Mouse (Mus musculus): ENCODE measurements around the gene 9530068E07Rik. TPM values are rescaled to one million over a fixed set of nuclear protein-coding genes. Genes with fewer than 3 reads are reported as not detected.
"Not testable (repeated sequence)": the region's sequence is repeated elsewhere in the genome, so short reads cannot be mapped to it uniquely, and the experiment has no call there.

The 9530068E07Rik gene
- polyA plus RNA-seq, 1 experiment = 49.6 TPM

DNA sequence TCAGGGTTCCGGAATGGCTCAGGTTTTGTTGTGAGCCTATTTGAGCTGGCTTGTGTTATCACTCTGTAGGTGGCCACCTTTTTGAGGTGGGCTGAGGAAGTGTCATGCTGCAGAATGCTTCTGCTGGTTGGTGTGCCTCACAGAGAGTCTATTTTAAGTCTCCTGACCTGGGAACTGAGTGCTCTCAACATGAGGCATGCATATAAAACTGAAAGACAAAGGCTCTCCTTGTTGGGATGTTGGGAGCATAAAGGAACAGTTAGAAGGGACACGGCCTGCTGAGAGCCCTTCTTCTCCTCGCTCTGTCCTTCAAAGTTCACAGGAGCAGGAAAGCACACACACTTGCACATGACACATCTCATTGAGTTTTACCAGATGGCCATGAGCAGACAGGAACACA lies 9.3 kb upstream of the 9530068E07Rik start:
- no peak for TF ChIP-seq POLR2A (IDR thresholded peaks at IDR 0.05; ENCODE audit: low read depth, low read length)
- TF ChIP-seq CTCF (IDR thresholded peaks at IDR 0.05; ENCODE audit: extremely low read depth, insufficient read depth, insufficient read length, insufficient replicate concordance) = no peak
- H3K4me1 ChIP-seq (ENCODE audit: control insufficient read depth, insufficient read depth, insufficient read length) = no peaks in the 10 kb centered on the region
- peaks cover 16% of the 10 kb centered on the region for H3K36me3 ChIP-seq (ENCODE audit: control insufficient read depth, insufficient read depth, low read length)
- H3K4me3 ChIP-seq (ENCODE audit: extremely low read depth, insufficient read depth, insufficient read length) = no peak overlapping the region
- no peak for DNase-seq (ENCODE audit: low read depth in 1 of 2, low spot score in 2 of 2)
- H3K27ac ChIP-seq (ENCODE audit: insufficient read depth, low read length) = no peak overlapping the region
- H3K27me3 ChIP-seq (ENCODE audit: control insufficient read depth, insufficient read depth, low read length) = no peaks in the 10 kb centered on the region
- WGBS = 97% methylated on average over 3 of the region's 3 CpGs

DNA sequence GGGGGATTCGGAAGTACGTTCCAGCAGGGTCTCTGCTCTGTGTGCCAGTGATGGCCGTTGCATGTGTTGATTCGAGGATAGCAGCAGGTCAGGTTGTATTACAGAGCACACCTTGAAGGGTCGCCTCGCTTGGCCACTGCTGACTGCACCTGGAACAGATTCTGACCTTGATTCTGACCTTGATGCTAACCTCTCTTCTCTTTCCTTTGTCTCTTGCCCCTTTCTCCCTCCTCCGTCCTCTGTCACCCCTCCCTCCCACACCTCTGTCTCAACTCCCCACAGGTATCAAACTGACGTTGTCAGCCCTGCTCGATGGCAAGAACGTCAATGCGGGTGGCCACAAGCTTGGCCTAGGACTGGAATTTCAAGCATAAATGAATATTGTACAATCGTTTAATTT lies 8.1 kb upstream of the 9530068E07Rik start:
- Histone ChIP-seq H3K4me3 (ENCODE audit: extremely low read depth, insufficient read depth, insufficient read length) (no peak overlapping the region), H3K27me3 (ENCODE audit: control insufficient read depth, insufficient read depth, low read length) (no peaks in the 10 kb centered on the region), H3K36me3 (ENCODE audit: control insufficient read depth, insufficient read depth, low read length) (peaks cover 16% of the 10 kb centered on the region), H3K27ac (ENCODE audit: insufficient read depth, low read length) (no peak overlapping the region), H3K4me1 (ENCODE audit: control insufficient read depth, insufficient read depth, insufficient read length) (no peaks in the 10 kb centered on the region)
- WGBS = 94% methylated on average over 12 of the region's 12 CpGs
- TF ChIP-seq POLR2A (IDR thresholded peaks at IDR 0.05; ENCODE audit: low read depth, low read length) (no peak), CTCF (IDR thresholded peaks at IDR 0.05; ENCODE audit: extremely low read depth, insufficient read depth, insufficient read length, insufficient replicate concordance) (no peak)
- DNase-seq (ENCODE audit: low read depth in 1 of 2, low spot score in 2 of 2) = no peak

DNA sequence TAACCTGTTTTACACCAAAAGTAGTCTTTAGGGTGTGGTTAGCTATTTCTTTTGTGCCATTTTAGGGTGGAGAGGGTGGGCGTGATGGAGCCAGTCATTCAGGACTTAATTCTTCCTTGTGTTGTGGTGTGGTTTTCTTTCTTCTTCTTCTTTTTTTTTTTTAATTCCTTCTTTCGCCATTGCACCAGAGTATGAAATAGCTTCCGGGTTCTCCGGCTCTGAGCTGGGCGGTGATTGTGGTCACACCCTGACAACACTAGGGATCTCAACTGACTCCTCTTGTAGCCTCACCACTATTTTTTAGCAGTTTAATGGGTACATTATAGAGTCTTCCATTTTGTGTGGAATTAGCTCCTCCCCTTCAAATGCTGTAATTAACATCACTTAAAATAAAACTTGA lies 7.2 kb upstream of the 9530068E07Rik start:
- H3K36me3 ChIP-seq (ENCODE audit: control insufficient read depth, insufficient read depth, low read length) = peaks cover 16% of the 10 kb centered on the region

DNA sequence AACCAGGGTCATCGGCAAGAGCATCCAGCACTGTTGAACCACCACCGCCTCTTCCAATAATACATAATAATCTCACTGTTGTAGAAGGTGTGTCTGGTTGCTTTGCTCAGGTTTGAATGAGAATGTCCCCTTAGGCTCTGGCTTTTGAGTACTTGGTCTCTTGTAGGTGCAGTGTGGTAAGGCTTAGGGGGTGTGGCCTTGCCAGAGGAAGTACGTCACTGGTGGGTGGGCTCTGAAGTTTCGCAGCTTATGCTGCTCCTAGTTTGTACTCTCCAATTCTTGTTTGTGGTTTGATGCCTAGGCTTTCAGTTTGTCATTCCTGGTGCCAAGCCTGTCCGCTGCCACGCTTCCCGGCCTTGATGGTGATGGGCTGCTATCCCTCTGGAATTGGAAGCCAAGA lies 6.3 kb upstream of the 9530068E07Rik start:
- Histone ChIP-seq H3K4me1 (ENCODE audit: control insufficient read depth, insufficient read depth, insufficient read length) (no peaks in the 10 kb centered on the region), H3K4me3 (ENCODE audit: extremely low read depth, insufficient read depth, insufficient read length) (no peak overlapping the region), H3K27me3 (ENCODE audit: control insufficient read depth, insufficient read depth, low read length) (no peaks in the 10 kb centered on the region), H3K27ac (ENCODE audit: insufficient read depth, low read length) (no peak overlapping the region), H3K36me3 (ENCODE audit: control insufficient read depth, insufficient read depth, low read length) (peaks cover 14% of the 10 kb centered on the region)
- no peak for DNase-seq (ENCODE audit: low read depth in 1 of 2, low spot score in 2 of 2)
- no peak for TF ChIP-seq POLR2A (IDR thresholded peaks at IDR 0.05; ENCODE audit: low read depth, low read length)
- no peak for TF ChIP-seq CTCF (IDR thresholded peaks at IDR 0.05; ENCODE audit: extremely low read depth, insufficient read depth, insufficient read length, insufficient replicate concordance)
- 91% methylated on average over 7 of the region's 7 CpGs for WGBS

More for the DNA sequence above, 7.2 kb upstream of the 9530068E07Rik start:
- not testable (repeated sequence) for H3K27ac ChIP-seq (ENCODE audit: insufficient read depth, low read length); H3K27me3 ChIP-seq (ENCODE audit: control insufficient read depth, insufficient read depth, low read length); DNase-seq (ENCODE audit: low read depth in 1 of 2, low spot score in 2 of 2); H3K4me3 ChIP-seq (ENCODE audit: extremely low read depth, insufficient read depth, insufficient read length); H3K4me1 ChIP-seq (ENCODE audit: control insufficient read depth, insufficient read depth, insufficient read length)
- WGBS = 84% methylated on average over 5 of the region's 5 CpGs

DNA sequence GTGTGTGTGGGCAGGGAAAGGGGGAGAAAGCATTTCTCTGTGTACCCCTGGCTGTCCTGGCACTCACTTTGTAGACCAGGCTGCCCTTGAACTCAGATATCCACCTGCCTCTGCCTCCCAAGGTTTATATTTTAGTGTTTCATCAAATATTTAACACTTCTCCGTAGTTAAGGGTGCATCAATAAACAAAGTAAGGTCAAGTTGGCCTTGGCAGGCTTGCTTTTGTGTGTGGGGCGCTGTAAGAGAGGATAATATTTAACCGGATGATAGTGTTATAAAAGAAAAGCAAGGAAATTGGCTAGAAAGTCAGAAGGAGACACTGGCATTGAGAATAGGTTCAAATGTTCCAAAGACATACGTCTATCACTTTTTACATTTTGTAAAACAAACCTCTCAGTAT lies 1.7 kb upstream of the 9530068E07Rik start:
- no peaks in the 10 kb centered on the region for H3K36me3 ChIP-seq (ENCODE audit: control insufficient read depth, insufficient read depth, low read length)
- no peaks in the 10 kb centered on the region for H3K27me3 ChIP-seq (ENCODE audit: control insufficient read depth, insufficient read depth, low read length)
- no peak overlapping the region for H3K27ac ChIP-seq (ENCODE audit: insufficient read depth, low read length)
- TF ChIP-seq CTCF (IDR thresholded peaks at IDR 0.05; ENCODE audit: extremely low read depth, insufficient read depth, insufficient read length, insufficient replicate concordance) (no peak), POLR2A (IDR thresholded peaks at IDR 0.05; ENCODE audit: low read depth, low read length) (no peak)
- DNase-seq (ENCODE audit: low read depth in 1 of 2, low spot score in 2 of 2) = no peak
- H3K4me3 ChIP-seq (ENCODE audit: extremely low read depth, insufficient read depth, insufficient read length) = no peak overlapping the region
- WGBS = 86% methylated on average over 4 of the region's 4 CpGs
- H3K4me1 ChIP-seq (ENCODE audit: control insufficient read depth, insufficient read depth, insufficient read length) = peaks cover 3% of the 10 kb centered on the region; the same call in 1 of the 2 replicates

DNA sequence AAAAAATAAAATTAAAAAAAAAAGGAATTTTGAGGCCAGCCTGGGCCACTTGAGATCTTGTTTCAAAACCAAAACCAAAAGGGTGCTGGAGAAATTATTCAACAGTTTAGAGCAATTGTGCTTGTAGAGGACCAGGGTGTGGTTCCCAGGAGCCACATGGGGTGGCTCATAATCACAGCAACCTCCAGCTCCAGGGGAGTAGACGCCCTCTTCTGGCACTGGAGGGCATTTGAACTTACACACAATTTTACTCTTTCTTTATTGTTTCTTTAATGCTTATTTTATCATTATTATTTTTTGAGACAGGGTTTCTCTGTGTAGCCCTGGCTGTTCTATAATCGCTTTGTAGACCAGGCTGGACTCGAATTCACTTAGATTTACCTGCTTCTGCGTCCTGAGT lies 885 bp upstream of the 9530068E07Rik start:
- DNase-seq (ENCODE audit: low read depth in 1 of 2, low spot score in 2 of 2) = peak in 1 of 2 experiments; percentile 4
- no peaks in the 10 kb centered on the region for H3K36me3 ChIP-seq (ENCODE audit: control insufficient read depth, insufficient read depth, low read length)
- no peaks in the 10 kb centered on the region for H3K27me3 ChIP-seq (ENCODE audit: control insufficient read depth, insufficient read depth, low read length)
- TF ChIP-seq POLR2A (IDR thresholded peaks at IDR 0.05; ENCODE audit: low read depth, low read length) = no peak
- TF ChIP-seq CTCF (IDR thresholded peaks at IDR 0.05; ENCODE audit: extremely low read depth, insufficient read depth, insufficient read length, insufficient replicate concordance) = no peak
- 56% methylated on average over 4 of the region's 4 CpGs for WGBS
- no peak overlapping the region for H3K4me3 ChIP-seq (ENCODE audit: extremely low read depth, insufficient read depth, insufficient read length)
- H3K4me1 ChIP-seq (ENCODE audit: control insufficient read depth, insufficient read depth, insufficient read length) = peaks cover 3% of the 10 kb centered on the region; the same call in 1 of the 2 replicates
- H3K27ac ChIP-seq (ENCODE audit: insufficient read depth, low read length) = no peak overlapping the region

DNA sequence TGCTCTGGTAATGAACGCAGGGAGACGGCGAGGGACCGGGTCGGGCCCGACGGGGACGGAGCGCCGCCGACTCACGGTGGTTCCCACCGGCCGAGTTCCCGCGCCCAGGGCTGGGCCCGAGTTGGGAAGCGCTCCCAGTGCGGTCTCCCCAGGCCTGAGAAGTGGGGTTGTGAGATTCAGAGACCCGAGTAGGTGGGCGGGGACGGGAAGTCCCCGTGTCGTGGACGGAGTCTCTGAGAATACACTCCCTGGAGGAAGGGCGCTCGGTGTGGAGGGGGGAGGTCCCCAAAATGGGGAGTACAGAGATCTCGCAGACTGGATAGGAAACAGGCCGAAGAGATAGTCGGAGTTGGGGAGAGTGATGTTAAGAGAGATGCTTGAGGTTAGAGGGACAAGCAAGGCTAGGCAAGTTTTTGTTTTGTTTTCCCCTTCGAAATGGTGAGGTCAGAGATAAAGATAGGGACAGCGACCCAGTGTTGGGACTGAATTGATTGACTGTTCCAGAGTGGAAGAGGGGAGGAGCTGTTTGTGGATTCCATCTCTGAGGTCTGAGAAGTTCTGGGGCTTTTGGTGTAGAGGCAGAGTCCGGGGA lies 465 bp downstream of the 9530068E07Rik start:
- peak; percentile 21 to 30 for DNase-seq (ENCODE audit: low read depth in 1 of 2, low spot score in 2 of 2)
- Histone ChIP-seq H3K27me3 (ENCODE audit: control insufficient read depth, insufficient read depth, low read length) (no peaks in the 10 kb centered on the region), H3K4me3 (ENCODE audit: extremely low read depth, insufficient read depth, insufficient read length) (peak overlapping the region; percentile 94), H3K36me3 (ENCODE audit: control insufficient read depth, insufficient read depth, low read length) (no peaks in the 10 kb centered on the region), H3K4me1 (ENCODE audit: control insufficient read depth, insufficient read depth, insufficient read length) (peaks cover 3% of the 10 kb centered on the region; the same call in 1 of the 2 replicates), H3K27ac (ENCODE audit: insufficient read depth, low read length) (peak overlapping the region; percentile 85)
- TF ChIP-seq CTCF (IDR thresholded peaks at IDR 0.05; ENCODE audit: extremely low read depth, insufficient read depth, insufficient read length, insufficient replicate concordance) (no peak), POLR2A (IDR thresholded peaks at IDR 0.05; ENCODE audit: low read depth, low read length) (no peak)
- 3% methylated on average over 33 of the region's 33 CpGs for WGBS
